Mouse (Mus musculus) megakaryocyte, embryonic 14.5 days (primary cell): Measurements from ENCODE around the gene Kif11. TPM values are rescaled to one million over a fixed set of nuclear protein-coding genes. Genes with fewer than 3 reads are reported as not detected.

Experiments
- H3K27me3 ChIP-seq: replicated peaks from 2 replicates; pipeline ENCODE3; 2012; ENCODE audit warnings: inconsistent platforms
- H3K36me3 ChIP-seq: replicated peaks from 2 replicates; pipeline ENCODE3; 2012; ENCODE audit warnings: low read length, inconsistent platforms, mixed read lengths
- H3K4me1 ChIP-seq: 2 replicates; pipeline ENCODE4 v1.6.1; 2012; ENCODE audit warnings: inconsistent platforms
- H3K4me3 ChIP-seq: replicated peaks from 2 replicates; pipeline ENCODE3; 2012; ENCODE audit warnings: moderate library complexity, mild to moderate bottlenecking, inconsistent platforms
- H3K9me3 ChIP-seq: 2 replicates; pipeline ENCODE4 v1.6.1; 2012; ENCODE audit warnings: inconsistent platforms
- FLI1 ChIP-seq: IDR thresholded peaks from 2 replicates; pipeline ENCODE4 v1.6.1; 2012; ENCODE audit warnings: low read length, inconsistent platforms, mixed read lengths
- GATA1 ChIP-seq: IDR thresholded peaks from 3 replicates; pipeline ENCODE4 v1.6.1; 2012; ENCODE audit warnings: mixed read lengths, low read length, inconsistent platforms, borderline replicate concordance
- polyA plus RNA-seq: library from polyadenylated mRNA; stranded (reverse); fragments of >175 nt; gene quantifications from 2 replicates; pipeline ENCODE4 v1.2.3, GENCODE M21; 2012; ENCODE audit warnings: low replicate concordance; ENCODE audit not compliant: insufficient read depth

The Kif11 gene
- polyA plus RNA-seq, 1 experiment: 1.7 TPM

DNA sequence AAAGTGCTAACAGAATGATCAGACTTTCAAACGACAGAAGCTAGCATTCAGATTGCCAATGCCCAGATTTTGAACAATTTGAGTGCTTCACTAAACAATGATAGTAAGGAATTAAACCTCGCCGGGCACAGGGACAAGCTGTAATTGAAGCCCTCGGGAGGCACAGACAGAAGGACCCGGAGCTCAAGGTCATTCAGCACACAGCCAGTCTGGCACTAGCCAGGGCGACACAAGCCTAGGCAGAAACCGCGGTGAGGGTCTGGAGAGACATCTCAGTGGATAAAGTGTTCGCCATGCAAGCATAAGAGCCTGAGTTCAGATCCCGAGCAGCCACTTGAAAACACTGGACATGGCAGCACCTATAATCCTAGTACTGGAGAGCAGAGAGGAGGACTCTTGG is 27.9 kb upstream of the Kif11 start:
- Histone ChIP-seq H3K27me3 (no peaks in the 10 kb centered on the region), H3K4me3 (no peak overlapping the region), H3K9me3 (peaks cover 11% of the 10 kb centered on the region), H3K4me1 (peaks cover 38% of the 10 kb centered on the region), H3K36me3 (peaks cover 26% of the 10 kb centered on the region)
- TF ChIP-seq FLI1: no peak
- no peak for TF ChIP-seq GATA1

DNA sequence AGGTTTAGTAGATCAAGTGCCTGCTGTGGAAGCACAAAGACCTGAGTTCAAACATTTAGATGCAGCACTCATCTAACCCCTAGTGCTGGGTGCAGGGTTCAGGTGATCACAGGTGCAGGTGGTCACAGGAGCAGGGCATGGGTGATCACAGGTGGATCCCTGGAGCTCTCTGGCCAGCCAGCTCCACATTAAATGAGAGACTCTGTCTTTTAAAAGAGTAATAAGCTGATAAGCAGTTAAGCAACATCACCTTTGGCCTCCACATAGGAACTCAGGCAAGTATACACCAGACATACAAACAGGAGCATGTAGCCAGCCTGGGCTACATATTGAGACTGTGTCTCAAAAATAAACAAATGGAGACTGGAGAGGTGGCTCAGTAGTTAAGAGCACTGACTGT is 27.3 kb upstream of the Kif11 start:
- Histone ChIP-seq H3K9me3 (peaks cover 11% of the 10 kb centered on the region), H3K4me3 (no peak overlapping the region), H3K27me3 (no peaks in the 10 kb centered on the region), H3K4me1 (peaks cover 42% of the 10 kb centered on the region), H3K36me3 (peaks cover 31% of the 10 kb centered on the region)
- TF ChIP-seq FLI1 (no peak), GATA1 (no peak)

DNA sequence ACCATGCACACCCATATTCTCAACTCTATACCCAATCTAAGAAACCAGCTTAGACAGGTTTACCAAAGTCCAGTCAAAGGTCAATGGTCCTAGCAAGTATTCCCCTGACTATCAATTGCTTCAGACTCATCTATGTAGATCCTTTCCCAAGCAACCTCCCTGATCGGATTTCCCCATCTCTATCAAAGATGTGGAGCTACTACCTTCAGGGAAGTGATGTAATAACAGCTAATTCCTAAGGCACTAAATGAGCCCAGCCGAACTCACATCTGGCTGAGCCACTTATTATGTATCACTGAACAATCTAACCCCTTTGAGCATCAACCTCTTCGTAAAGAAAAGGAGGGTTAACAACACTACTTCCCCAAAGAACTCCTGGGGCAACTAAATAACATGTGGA is 23.4 kb upstream of the Kif11 start:
- H3K27me3 ChIP-seq: no peaks in the 10 kb centered on the region
- no peak overlapping the region for H3K4me3 ChIP-seq
- peaks cover 38% of the 10 kb centered on the region for H3K4me1 ChIP-seq
- TF ChIP-seq GATA1: no peak
- no peak for TF ChIP-seq FLI1
- peaks cover 11% of the 10 kb centered on the region for H3K9me3 ChIP-seq
- H3K36me3 ChIP-seq: peaks cover 33% of the 10 kb centered on the region

- Histone ChIP-seq H3K36me3 (peaks cover 33% of the 10 kb centered on the region), H3K9me3 (peaks cover 11% of the 10 kb centered on the region), H3K27me3 (no peaks in the 10 kb centered on the region), H3K4me1 (peaks cover 42% of the 10 kb centered on the region), H3K4me3 (no peak overlapping the region)
- TF ChIP-seq FLI1 (no peak), GATA1 (no peak)
Measured at GRCm38 (mm10) chr19:37353331-37353730, 22.9 kb upstream of the Kif11 start.

DNA sequence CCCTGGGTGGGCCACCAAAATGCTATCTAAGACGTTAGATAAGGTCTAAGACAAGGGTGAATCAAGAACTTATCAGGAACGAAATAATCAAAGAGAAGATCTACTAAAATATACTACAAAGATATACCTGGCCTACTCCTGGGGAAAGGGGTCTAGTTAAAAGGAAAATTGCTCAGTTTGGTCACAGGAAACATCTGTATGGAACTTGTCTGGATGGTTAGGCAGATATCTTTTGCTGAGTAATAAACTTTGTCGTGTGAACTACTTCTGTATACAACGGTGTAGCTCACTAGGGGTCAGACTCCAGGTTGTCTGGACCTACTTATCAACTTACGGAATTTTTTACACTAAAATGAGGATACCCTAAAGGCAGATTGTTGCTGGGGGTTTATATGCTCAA is 16.2 kb upstream of the Kif11 start:
- H3K27me3 ChIP-seq: peaks cover 2% of the 10 kb centered on the region
- no peak for TF ChIP-seq GATA1
- no peak for TF ChIP-seq FLI1

GRCm38 (mm10) chr19:37362545-37362944 is 13.7 kb upstream of the Kif11 start:
- TF ChIP-seq GATA1 (no peak), FLI1 (no peak)
- Histone ChIP-seq H3K4me1 (peaks cover 26% of the 10 kb centered on the region), H3K9me3 (no peaks in the 10 kb centered on the region), H3K36me3 (no peaks in the 10 kb centered on the region), H3K4me3 (no peak overlapping the region), H3K27me3 (peaks cover 2% of the 10 kb centered on the region)

More for the DNA sequence above, 16.2 kb upstream of the Kif11 start:
- H3K4me3 ChIP-seq: no peak overlapping the region
- H3K9me3 ChIP-seq: no peaks in the 10 kb centered on the region
- peaks cover 1% of the 10 kb centered on the region for H3K36me3 ChIP-seq
- H3K4me1 ChIP-seq: peaks cover 35% of the 10 kb centered on the region

DNA sequence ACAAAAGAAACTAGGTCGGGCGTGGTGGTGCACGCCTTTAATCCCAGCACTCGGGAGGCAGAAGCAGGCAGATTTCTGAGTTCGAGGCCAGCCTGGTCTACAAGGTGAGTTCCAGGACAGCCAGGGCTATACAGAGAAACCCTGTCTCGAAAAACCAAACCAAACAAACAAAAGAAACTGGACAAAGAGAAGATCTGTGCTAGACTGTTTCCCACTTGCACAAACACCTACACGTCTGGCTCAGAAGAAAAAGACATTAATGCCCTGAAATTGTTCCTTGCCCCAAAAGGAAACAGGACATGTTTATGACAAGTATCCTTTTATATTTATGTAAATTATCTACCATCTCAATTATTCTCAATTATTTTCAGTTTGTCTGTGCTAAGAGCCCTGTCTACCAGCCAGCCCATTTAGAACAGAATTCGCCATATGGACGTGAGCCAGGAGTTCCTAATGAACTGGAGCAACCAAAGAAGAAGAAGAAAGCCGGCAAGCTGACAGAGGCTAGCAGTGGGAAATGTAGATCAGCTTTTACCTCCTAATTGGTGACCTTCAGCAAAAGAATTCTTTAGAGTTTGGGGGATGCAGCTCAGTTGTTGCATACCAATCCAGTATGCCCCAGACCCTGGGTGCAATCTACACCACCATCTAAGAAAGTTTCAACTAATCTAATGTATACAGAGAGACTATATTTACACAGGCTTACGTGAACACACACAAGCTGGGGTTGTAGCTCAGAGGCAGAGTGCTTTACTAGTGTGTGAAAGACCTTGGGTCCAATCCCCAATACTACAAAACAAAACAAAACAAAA is 12.9 kb upstream of the Kif11 start:
- no peaks in the 10 kb centered on the region for H3K36me3 ChIP-seq
- peaks cover 25% of the 10 kb centered on the region for H3K4me1 ChIP-seq
- no peaks in the 10 kb centered on the region for H3K9me3 ChIP-seq
- H3K4me3 ChIP-seq: no peak overlapping the region
- TF ChIP-seq GATA1: no peak
- no peak for TF ChIP-seq FLI1
- H3K27me3 ChIP-seq: peaks cover 2% of the 10 kb centered on the region

DNA sequence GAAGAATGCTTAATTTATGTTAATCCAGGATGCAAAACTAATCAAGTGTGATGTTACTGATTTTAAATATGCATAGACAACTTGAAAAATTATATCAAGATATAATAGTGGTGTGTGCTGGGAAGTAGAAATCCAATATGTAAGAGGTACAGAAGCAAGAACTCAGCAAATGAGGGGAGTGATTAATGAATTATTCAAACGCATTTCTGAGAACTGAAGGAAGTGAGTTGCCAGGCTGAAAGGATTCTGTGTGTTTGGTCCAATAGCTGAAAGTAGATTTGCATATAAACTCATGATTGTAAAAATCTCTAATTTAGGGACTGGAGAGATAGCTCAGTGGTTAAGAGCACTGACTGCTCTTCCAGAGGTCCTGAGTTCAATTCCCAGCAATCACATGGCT is 7.2 kb upstream of the Kif11 start:
- Histone ChIP-seq H3K36me3 (no peaks in the 10 kb centered on the region), H3K9me3 (no peaks in the 10 kb centered on the region), H3K4me3 (no peak overlapping the region), H3K27me3 (no peaks in the 10 kb centered on the region), H3K4me1 (peaks cover 31% of the 10 kb centered on the region)
- TF ChIP-seq FLI1 (no peak), GATA1 (no peak)

DNA sequence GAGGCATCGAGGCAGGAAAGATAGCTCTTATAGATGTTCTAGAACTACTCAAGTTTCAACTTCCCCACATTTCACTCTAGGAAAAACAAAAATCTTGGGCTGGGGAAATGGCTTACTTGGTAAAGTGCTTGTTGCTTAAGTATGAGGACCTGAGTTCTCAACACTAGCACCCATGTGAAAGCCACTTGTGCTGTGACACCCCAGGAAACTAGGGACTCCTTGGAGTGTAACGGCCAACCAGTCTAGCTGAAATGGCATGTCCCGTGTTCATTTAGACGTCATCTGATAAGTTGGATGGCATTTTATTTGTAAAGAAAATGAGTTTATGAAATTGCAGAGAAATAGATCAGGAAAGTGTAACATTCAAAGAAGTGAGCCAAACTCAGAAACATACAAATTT is 6.3 kb upstream of the Kif11 start:
- Histone ChIP-seq H3K4me1 (peaks cover 33% of the 10 kb centered on the region), H3K9me3 (no peaks in the 10 kb centered on the region), H3K4me3 (no peak overlapping the region), H3K27me3 (no peaks in the 10 kb centered on the region), H3K36me3 (no peaks in the 10 kb centered on the region)
- no peak for TF ChIP-seq GATA1
- no peak for TF ChIP-seq FLI1

GRCm38 (mm10) chr19:37370356-37370755 is 5.8 kb upstream of the Kif11 start:
- Histone ChIP-seq H3K27me3 (no peaks in the 10 kb centered on the region), H3K9me3 (no peaks in the 10 kb centered on the region), H3K4me1 (peaks cover 38% of the 10 kb centered on the region), H3K4me3 (peak overlapping the region; percentile 62), H3K36me3 (no peaks in the 10 kb centered on the region)
- TF ChIP-seq GATA1: no peak
- TF ChIP-seq FLI1: no peak
